Mouse (Mus musculus) heart, postnatal 0 days (tissue): ENCODE measurements around the gene Pik3c2g.

ENCODE experiments used
- CTCF ChIP-seq: IDR thresholded peaks from 2 replicates; pipeline ENCODE4 v1.5.1; 2016; ENCODE audit warnings: antibody characterized with exemption, control low read depth, low read depth
- EP300 ChIP-seq: IDR thresholded peaks from 2 replicates; pipeline ENCODE4 v1.6.1; 2016; ENCODE audit warnings: antibody characterized with exemption, low read depth

DNA sequence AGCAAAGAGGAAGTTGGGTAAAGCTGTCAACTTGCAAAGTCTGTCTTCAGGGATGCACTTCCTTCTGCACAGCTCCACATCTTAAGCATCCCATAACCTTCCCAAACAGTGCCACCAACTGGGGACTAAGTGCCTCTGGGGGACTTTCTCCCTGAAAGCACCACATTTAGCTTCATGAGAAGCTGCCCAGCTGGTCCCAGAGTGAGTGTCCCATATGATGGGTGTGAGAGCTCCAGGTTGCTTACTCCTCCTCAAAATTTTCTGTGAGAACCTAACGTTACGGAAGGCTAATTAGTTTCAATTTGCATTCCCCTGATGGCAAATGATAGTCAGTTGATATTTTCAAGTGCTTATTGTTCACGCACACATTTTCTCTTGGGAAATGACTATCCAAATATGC lies 397.0 kb downstream of the Pik3c2g start:
- TF ChIP-seq CTCF = no peak
- no peak for TF ChIP-seq EP300
